Mouse (Mus musculus): ENCODE results near the gene Dapk3. TPM values are rescaled to one million over a fixed set of nuclear protein-coding genes. Genes with fewer than 3 reads are reported as not detected.

Dapk3 gene
- polyA plus RNA-seq, 1 experiment from 2014 or later, result 51.0 TPM

- H3K4me1 ChIP-seq (ENCODE audit: control insufficient read depth in 2 of 2, insufficient read depth in 2 of 2, low read length in 2 of 2), result peaks cover 7 to 9% of the 10 kb centered on the region in 2 experiments
- H3K27ac ChIP-seq (replicated peaks in 1 of 2; ENCODE audit: control insufficient read depth in 1 of 2, insufficient read depth in 1 of 2, low read depth in 2 of 2, low read length in 2 of 2), result peak overlapping the region; percentile 31 to 45
- no peaks in the 10 kb centered on the region for H3K27me3 ChIP-seq (ENCODE audit: control insufficient read depth, insufficient read depth, low read length)
- 56% methylated on average over 12 of the region's 12 CpGs for WGBS
- no peak for ATAC-seq (ENCODE audit: insufficient number of reproducible peaks, insufficient read depth, low FRiP score, low read depth)
- no peak overlapping the region for H3K4me3 ChIP-seq (ENCODE audit: control insufficient read depth in 1 of 2, insufficient read depth in 1 of 2, low read depth in 1 of 2, low read length in 2 of 2)
- no peak overlapping the region for H3K4me2 ChIP-seq (ENCODE audit: low read length)
- 0 out of 2 replicates have a peak overlapping the region, but pooled peaks have one; percentile 7 for H3K9ac ChIP-seq (ENCODE audit: low read length)
- peaks cover 82% of the 10 kb centered on the region for H3K36me3 ChIP-seq (ENCODE audit: control insufficient read depth, insufficient read depth, low read length)
- H3K9me3 ChIP-seq (ENCODE audit: control insufficient read depth, low read length), result no peaks in the 10 kb centered on the region
Measured at GRCm38 (mm10) chr10:81152609-81153008, 30.2 kb upstream of the Dapk3 start.

GRCm38 (mm10) chr10:81154313-81154712 is 28.5 kb upstream of the Dapk3 start:
- 85% methylated on average over 12 of the region's 12 CpGs for WGBS
- Histone ChIP-seq H3K4me1 (ENCODE audit: control insufficient read depth in 2 of 2, insufficient read depth in 2 of 2, low read length in 2 of 2) (peaks cover 7 to 9% of the 10 kb centered on the region in 2 experiments), H3K27me3 (ENCODE audit: control insufficient read depth, insufficient read depth, low read length) (no peaks in the 10 kb centered on the region), H3K4me3 (ENCODE audit: control insufficient read depth in 1 of 2, insufficient read depth in 1 of 2, low read depth in 1 of 2, low read length in 2 of 2) (no peak overlapping the region), H3K4me2 (ENCODE audit: low read length) (no peak overlapping the region), H3K9me3 (ENCODE audit: control insufficient read depth, low read length) (no peaks in the 10 kb centered on the region), H3K36me3 (ENCODE audit: control insufficient read depth, insufficient read depth, low read length) (peaks cover 82% of the 10 kb centered on the region), H3K27ac (replicated peaks in 1 of 2; ENCODE audit: control insufficient read depth in 1 of 2, insufficient read depth in 1 of 2, low read depth in 2 of 2, low read length in 2 of 2) (no peak overlapping the region), H3K9ac (ENCODE audit: low read length) (no peak overlapping the region)
- no peak for ATAC-seq (ENCODE audit: insufficient number of reproducible peaks, insufficient read depth, low FRiP score, low read depth)

GRCm38 (mm10) chr10:81154736-81155135 is 28.1 kb upstream of the Dapk3 start:
- no peak overlapping the region for H3K4me2 ChIP-seq (ENCODE audit: low read length)
- H3K9me3 ChIP-seq (ENCODE audit: control insufficient read depth, low read length), result no peaks in the 10 kb centered on the region
- H3K4me1 ChIP-seq (ENCODE audit: control insufficient read depth in 2 of 2, insufficient read depth in 2 of 2, low read length in 2 of 2), result peaks cover 7 to 9% of the 10 kb centered on the region in 2 experiments
- 79% methylated on average over 6 of the region's 6 CpGs for WGBS
- H3K36me3 ChIP-seq (ENCODE audit: control insufficient read depth, insufficient read depth, low read length), result peaks cover 80% of the 10 kb centered on the region
- H3K9ac ChIP-seq (ENCODE audit: low read length), result no peak overlapping the region
- H3K27me3 ChIP-seq (ENCODE audit: control insufficient read depth, insufficient read depth, low read length), result no peaks in the 10 kb centered on the region
- H3K4me3 ChIP-seq (ENCODE audit: control insufficient read depth in 1 of 2, insufficient read depth in 1 of 2, low read depth in 1 of 2, low read length in 2 of 2), result no peak overlapping the region
- H3K27ac ChIP-seq (replicated peaks in 1 of 2; ENCODE audit: control insufficient read depth in 1 of 2, insufficient read depth in 1 of 2, low read depth in 2 of 2, low read length in 2 of 2), result no peak overlapping the region
- ATAC-seq (ENCODE audit: insufficient number of reproducible peaks, insufficient read depth, low FRiP score, low read depth), result no peak

- no peak overlapping the region for H3K4me3 ChIP-seq (ENCODE audit: control insufficient read depth in 1 of 2, insufficient read depth in 1 of 2, low read depth in 1 of 2, low read length in 2 of 2)
- H3K27ac ChIP-seq (replicated peaks in 1 of 2; ENCODE audit: control insufficient read depth in 1 of 2, insufficient read depth in 1 of 2, low read depth in 2 of 2, low read length in 2 of 2), result no peak overlapping the region
- 88% methylated on average over 8 of the region's 8 CpGs for WGBS
- no peak for ATAC-seq (ENCODE audit: insufficient number of reproducible peaks, insufficient read depth, low FRiP score, low read depth)
- H3K4me1 ChIP-seq (ENCODE audit: control insufficient read depth in 2 of 2, insufficient read depth in 2 of 2, low read length in 2 of 2), result peaks cover 1 to 5% of the 10 kb centered on the region in 2 experiments
- no peaks in the 10 kb centered on the region for H3K9me3 ChIP-seq (ENCODE audit: control insufficient read depth, low read length)
- no peak overlapping the region for H3K4me2 ChIP-seq (ENCODE audit: low read length)
- H3K36me3 ChIP-seq (ENCODE audit: control insufficient read depth, insufficient read depth, low read length), result peaks cover 81% of the 10 kb centered on the region
- no peak overlapping the region for H3K9ac ChIP-seq (ENCODE audit: low read length)
- H3K27me3 ChIP-seq (ENCODE audit: control insufficient read depth, insufficient read depth, low read length), result no peaks in the 10 kb centered on the region
Measured at GRCm38 (mm10) chr10:81161602-81162317, 21.0 kb upstream of the Dapk3 start.

GRCm38 (mm10) chr10:81162318-81162652 is 20.5 kb upstream of the Dapk3 start:
- Histone ChIP-seq H3K9me3 (ENCODE audit: control insufficient read depth, low read length) (no peaks in the 10 kb centered on the region), H3K4me2 (ENCODE audit: low read length) (no peak overlapping the region), H3K9ac (ENCODE audit: low read length) (no peak overlapping the region), H3K4me3 (ENCODE audit: control insufficient read depth in 1 of 2, insufficient read depth in 1 of 2, low read depth in 1 of 2, low read length in 2 of 2) (no peak overlapping the region), H3K27me3 (ENCODE audit: control insufficient read depth, insufficient read depth, low read length) (no peaks in the 10 kb centered on the region), H3K27ac (replicated peaks in 1 of 2; ENCODE audit: control insufficient read depth in 1 of 2, insufficient read depth in 1 of 2, low read depth in 2 of 2, low read length in 2 of 2) (no peak overlapping the region), H3K36me3 (ENCODE audit: control insufficient read depth, insufficient read depth, low read length) (peaks cover 76% of the 10 kb centered on the region), H3K4me1 (ENCODE audit: control insufficient read depth in 2 of 2, insufficient read depth in 2 of 2, low read length in 2 of 2) (peaks cover 4 to 7% of the 10 kb centered on the region in 2 experiments)
- ATAC-seq (ENCODE audit: insufficient number of reproducible peaks, insufficient read depth, low FRiP score, low read depth), result no peak
- 62% methylated on average over 2 of the region's 2 CpGs for WGBS

GRCm38 (mm10) chr10:81165118-81165517 is 17.7 kb upstream of the Dapk3 start:
- H3K9ac ChIP-seq (ENCODE audit: low read length), result no peak overlapping the region
- no peak overlapping the region for H3K4me3 ChIP-seq (ENCODE audit: control insufficient read depth in 1 of 2, insufficient read depth in 1 of 2, low read depth in 1 of 2, low read length in 2 of 2)
- H3K27me3 ChIP-seq (ENCODE audit: control insufficient read depth, insufficient read depth, low read length), result no peaks in the 10 kb centered on the region
- H3K4me1 ChIP-seq (ENCODE audit: control insufficient read depth in 2 of 2, insufficient read depth in 2 of 2, low read length in 2 of 2), result peaks cover 7 to 14% of the 10 kb centered on the region in 2 experiments
- no peak overlapping the region for H3K27ac ChIP-seq (replicated peaks in 1 of 2; ENCODE audit: control insufficient read depth in 1 of 2, insufficient read depth in 1 of 2, low read depth in 2 of 2, low read length in 2 of 2)
- 81% methylated on average over 8 of the region's 8 CpGs for WGBS
- no peak overlapping the region for H3K4me2 ChIP-seq (ENCODE audit: low read length)
- no peaks in the 10 kb centered on the region for H3K9me3 ChIP-seq (ENCODE audit: control insufficient read depth, low read length)
- H3K36me3 ChIP-seq (ENCODE audit: control insufficient read depth, insufficient read depth, low read length), result peaks cover 50% of the 10 kb centered on the region
- ATAC-seq (ENCODE audit: insufficient number of reproducible peaks, insufficient read depth, low FRiP score, low read depth), result no peak

GRCm38 (mm10) chr10:81167200-81168086 is 15.4 kb upstream of the Dapk3 start, which contains the start of gene Pias4:
Gene Pias4 (minus strand): TSS chr10:81167923.
- peaks cover 7 to 14% of the 10 kb centered on the region in 2 experiments for H3K4me1 ChIP-seq (ENCODE audit: control insufficient read depth in 2 of 2, insufficient read depth in 2 of 2, low read length in 2 of 2)
- no peaks in the 10 kb centered on the region for H3K9me3 ChIP-seq (ENCODE audit: control insufficient read depth, low read length)
- peak within 1 kb of the TSS; percentile 3 to 77; a peak in 2 of 4 replicates for H3K27ac ChIP-seq (replicated peaks in 1 of 2; ENCODE audit: control insufficient read depth in 1 of 2, insufficient read depth in 1 of 2, low read depth in 2 of 2, low read length in 2 of 2)
- under 1% methylated on average over 64 of the region's 64 CpGs for WGBS
- peak within 1 kb of the TSS; percentile 80 for H3K4me2 ChIP-seq (ENCODE audit: low read length)
- peak within 1 kb of the TSS; percentile 93 for H3K9ac ChIP-seq (ENCODE audit: low read length)
- peak within 1 kb of the TSS; percentile 86 to 87 for H3K4me3 ChIP-seq (ENCODE audit: control insufficient read depth in 1 of 2, insufficient read depth in 1 of 2, low read depth in 1 of 2, low read length in 2 of 2)
- no peaks in the 10 kb centered on the region for H3K27me3 ChIP-seq (ENCODE audit: control insufficient read depth, insufficient read depth, low read length)
- ATAC-seq (ENCODE audit: insufficient number of reproducible peaks, insufficient read depth, low FRiP score, low read depth), result peak; percentile 90
- H3K36me3 ChIP-seq (ENCODE audit: control insufficient read depth, insufficient read depth, low read length), result peaks cover 28% of the 10 kb centered on the region

Data from heart, embryonic 14.5 days (tissue).